9 mouse cellular contexts compared by ENCODE assay signal in genomic region chr2:131401794-131402495, GRCm38 (mm10). TPM values are rescaled to one million over a fixed set of nuclear protein-coding genes. Genes with fewer than 3 reads are reported as not detected.
DNase-seq lines count a peak whose midpoint lies in the region; ATAC-seq lines count a peak whose summit lies in the region.
"Had no signal": no experiment of that assay in that cellular context is flagged by ENCODE, and none has a peak within 500 bp of the region (broad histone marks: within the 10 kb centered on the region; RNA-seq: fewer than 3 reads in every experiment).

No protein-coding gene starts in this region.

- H3K4me3 ChIP-seq in forebrain, embryonic 10.5 days = no peak overlapping the region
- no peak overlapping the region for H3K4me3 ChIP-seq in forebrain, embryonic 11.5 days (ENCODE audit: low read depth, low read length)
- H3K4me3 ChIP-seq in brown adipose tissue, adult 24 weeks (ENCODE audit: insufficient read depth, low read depth, low read length) = peak overlapping the region; percentile 38; the same call in 1 of the 2 replicates
- H3K4me3 ChIP-seq in limb, embryonic 10.5 days = no peak overlapping the region
- H3K4me3 ChIP-seq: forebrain, embryonic 12.5 days had no signal

- peak overlapping the region; percentile 44; the same call in 1 of the 2 replicates for H3K27ac ChIP-seq in forebrain, embryonic 10.5 days
- H3K27ac ChIP-seq in forebrain, embryonic 11.5 days (ENCODE audit: low read depth, low read length) = no peak overlapping the region
- H3K27ac ChIP-seq in brown adipose tissue, adult 24 weeks (replicated peaks; ENCODE audit: low read depth, low read length) = peak overlapping the region; percentile 98
- H3K27ac ChIP-seq in limb, embryonic 10.5 days = peak overlapping the region; percentile 86
- H3K27ac ChIP-seq: forebrain, embryonic 12.5 days had no signal

- H3K9ac ChIP-seq in forebrain, embryonic 11.5 days (ENCODE audit: low read length) = no peak overlapping the region
- H3K9ac ChIP-seq: forebrain, embryonic 12.5 days had no signal

- H3K36me3 ChIP-seq in forebrain, embryonic 10.5 days (replicated peaks) = no peaks in the 10 kb centered on the region
- H3K36me3 ChIP-seq in forebrain, embryonic 11.5 days (ENCODE audit: control insufficient read depth, insufficient read depth, low read length) = no peaks in the 10 kb centered on the region
- no peaks in the 10 kb centered on the region for H3K36me3 ChIP-seq in limb, embryonic 10.5 days
- H3K36me3 ChIP-seq: forebrain, embryonic 12.5 days had no signal

- no peak for DNase-seq in forebrain, embryonic 10.5 days (ENCODE audit: extremely low spot score, low spot score)
- DNase-seq in forebrain, embryonic 11.5 days (ENCODE audit: low spot score) = no peak
- peak; percentile 41 to 57 for DNase-seq in gastrocnemius, postnatal 4 days (ENCODE audit: low spot score in 2 of 2)
- DNase-seq in limb, embryonic 10.5 days (ENCODE audit: low spot score) = peak; percentile 80
- DNase-seq in T-cell, adult 2 months (ENCODE audit: low spot score) = no peak
- no peak for DNase-seq in right cerebral cortex, postnatal 4 days
- DNase-seq in adipocyte (ENCODE audit: low spot score) = no peak

- H3K4me2 ChIP-seq in forebrain, embryonic 11.5 days (ENCODE audit: low read depth, low read length, severe bottlenecking) = no peak overlapping the region
- H3K4me2 ChIP-seq: forebrain, embryonic 12.5 days had no signal

- H3K4me1 ChIP-seq in forebrain, embryonic 10.5 days = peaks cover 13% of the 10 kb centered on the region; the same call in 1 of the 2 replicates
- no peaks in the 10 kb centered on the region for H3K4me1 ChIP-seq in forebrain, embryonic 11.5 days (replicated peaks; ENCODE audit: control insufficient read depth, insufficient read depth, low read length)
- H3K4me1 ChIP-seq in brown adipose tissue, adult 24 weeks (ENCODE audit: control insufficient read depth, insufficient read depth, insufficient read length, low read length) = peaks cover 25% of the 10 kb centered on the region
- peaks cover 24% of the 10 kb centered on the region for H3K4me1 ChIP-seq in limb, embryonic 10.5 days
- H3K4me1 ChIP-seq: forebrain, embryonic 12.5 days had no signal

- ATAC-seq in forebrain, embryonic 11.5 days (replicated peaks; ENCODE audit: low FRiP score) = no peak

- WGBS in forebrain, embryonic 10.5 days = 70% methylated on average over 8 of the region's 8 CpGs
- 73% methylated on average over 8 of the region's 8 CpGs for WGBS in forebrain, embryonic 11.5 days
- 34% methylated on average over 8 of the region's 8 CpGs for WGBS in limb, embryonic 10.5 days

- no peaks in the 10 kb centered on the region for H3K27me3 ChIP-seq in forebrain, embryonic 10.5 days (ENCODE audit: poor library complexity, severe bottlenecking)
- no peaks in the 10 kb centered on the region for H3K27me3 ChIP-seq in forebrain, embryonic 11.5 days (ENCODE audit: control insufficient read depth, insufficient read depth, low read length)
- H3K27me3 ChIP-seq in limb, embryonic 10.5 days (ENCODE audit: low read depth, poor library complexity, severe bottlenecking) = no peaks in the 10 kb centered on the region
- H3K27me3 ChIP-seq: forebrain, embryonic 12.5 days had no signal

- H3K9me3 ChIP-seq in forebrain, embryonic 10.5 days = no peaks in the 10 kb centered on the region
- no peaks in the 10 kb centered on the region for H3K9me3 ChIP-seq in forebrain, embryonic 11.5 days (ENCODE audit: control insufficient read depth, low read length)
- H3K9me3 ChIP-seq in limb, embryonic 10.5 days (replicated peaks) = no peaks in the 10 kb centered on the region
- H3K9me3 ChIP-seq: forebrain, embryonic 12.5 days had no signal

RNA-seq across cellular contexts. Expression of gene Rnf24, which starts 49.3 kb away (rescaled TPM):
- polyA plus RNA-seq in forebrain, embryonic 10.5 days (2016; fragmentation: Nextera tagmentation; extraction: Ambion mirVana) = 7.5 and 7.7 TPM in 2 replicates
- polyA plus RNA-seq in forebrain, embryonic 11.5 days (2014; fragmentation: Nextera tagmentation; extraction: Ambion mirVana) = 8.3 and 9.3 TPM in 2 replicates
- 8.5 and 13.8 TPM in 2 replicates for polyA plus RNA-seq in brown adipose tissue, adult 24 weeks (2012; ENCODE audit: insufficient read depth, insufficient read length, missing spikeins)
- 1 to 10 TPM; 6.0 to 7.0 TPM for total RNA-seq in gastrocnemius, postnatal 4 days (2021)
- 8.1 and 9.7 TPM in 2 replicates for polyA plus RNA-seq in limb, embryonic 10.5 days (2016; fragmentation: Nextera tagmentation; extraction: Ambion mirVana)

Comparison
In these comparisons a context has a peak if more than half of its experiments do, and no peak if none do; other contexts are left out.
1. DNase-seq: peak in gastrocnemius, postnatal 4 days (2 of 2) and limb, embryonic 10.5 days (single experiment); none in forebrain, embryonic 10.5 days (single experiment), forebrain, embryonic 11.5 days (single experiment), T-cell, adult 2 months (single experiment), right cerebral cortex, postnatal 4 days (single experiment) and adipocyte (single experiment).